Mouse (Mus musculus) testis, adult 2 months (tissue): ENCODE measurements at regions not wholly inside any gene's neighbourhood (a gene's known extent, or its start where the extent isn't known, plus 50 kb on each side); places are given as distances from the start of the nearest gene placed in this dataset.

Experiments
- CTCF ChIP-seq: fragments of 200-500 bp; IDR thresholded peaks from 2 replicates; pipeline ENCODE4 v1.5.1; 2012; ENCODE audit warnings: low read depth, mild to moderate bottlenecking, inconsistent platforms, low read length, moderate library complexity; ENCODE audit not compliant: control insufficient read depth, insufficient read depth, insufficient replicate concordance
- POLR2A ChIP-seq: fragments of 200-500 bp; IDR thresholded peaks from 2 replicates; pipeline ENCODE4 v1.6.1; 2012; ENCODE audit warnings: low read depth, mild to moderate bottlenecking, inconsistent platforms, low read length, moderate library complexity; ENCODE audit not compliant: control insufficient read depth

GRCm38 (mm10) chr4:47948789-47949188, 96.2 kb upstream of the Nr4a3 start:
- TF ChIP-seq CTCF (no peak), POLR2A (no peak)
